Mouse (Mus musculus) heart, embryonic 12.5 days (tissue): Measurements from ENCODE around the gene Unc93a2. TPM values are rescaled to one million over a fixed set of nuclear protein-coding genes. Genes with fewer than 3 reads are reported as not detected.
A peak's percentile ranks its signal among the peaks of the same experiment; 100 is the strongest.
"Not testable (repeated sequence)": the region's sequence is repeated elsewhere in the genome, so short reads cannot be mapped to it uniquely, and the experiment has no call there.

Experiments used
- ATAC-seq: fragments of 200-750 bp; cut with Nextera tagmentation; 2 replicates; pipeline ENCODE4 v1.8.0; 2017; ENCODE audit warnings: moderate TSS enrichment, moderate library complexity; ENCODE audit not compliant: insufficient number of reproducible peaks, low FRiP score
- H3K27ac ChIP-seq: fragments of 300-500 bp; sonication (generic); 2 replicates; pipeline ENCODE4 v1.5.1; 2016; ENCODE audit warnings: mild to moderate bottlenecking, moderate library complexity; ENCODE audit not compliant: poor library complexity, severe bottlenecking
- H3K27me3 ChIP-seq: fragments of 300-500 bp; sonication (generic); replicated peaks from 2 replicates; pipeline ENCODE4 v1.6.1; 2016; ENCODE audit warnings: mild to moderate bottlenecking, moderate library complexity
- H3K36me3 ChIP-seq: fragments of 300-500 bp; sonication (generic); 2 replicates; pipeline ENCODE4 v1.6.1; 2016; ENCODE audit warnings: mild to moderate bottlenecking, moderate library complexity
- H3K4me1 ChIP-seq: fragments of 300-500 bp; sonication (generic); replicated peaks from 2 replicates; pipeline ENCODE4 v1.6.1; 2016; ENCODE audit warnings: mild to moderate bottlenecking
- H3K4me2 ChIP-seq: fragments of 300-500 bp; sonication (generic); 2 replicates; pipeline ENCODE4 v1.6.1; 2016; ENCODE audit warnings: mild to moderate bottlenecking, moderate library complexity
- H3K4me3 ChIP-seq: fragments of 300-500 bp; sonication (generic); 2 replicates; pipeline ENCODE4 v1.5.1; 2016; ENCODE audit warnings: mild to moderate bottlenecking
- H3K9ac ChIP-seq: fragments of 300-500 bp; sonication (generic); 2 replicates; pipeline ENCODE4 v1.6.1; 2016; ENCODE audit warnings: mild to moderate bottlenecking, moderate library complexity
- H3K9me3 ChIP-seq: fragments of 300-500 bp; sonication (generic); replicated peaks from 2 replicates; pipeline ENCODE4 v1.6.1; 2016; ENCODE audit warnings: mild to moderate bottlenecking, moderate library complexity
- WGBS: fragments of 180-500 bp; shearing (Covaris S2); methylation state at CpG from one replicate; pipeline ENCODE4 v1.1.7; 2016; 5-methylcytosine and 5-hydroxymethylcytosine counted together
- polyA plus RNA-seq: library from polyadenylated mRNA; unstranded; fragments of >200 nt; fragmentation: Nextera tagmentation; extraction: Ambion mirVana; gene quantifications from 2 replicates; pipeline ENCODE4 v1.2.1, GENCODE M21; 2016

The Unc93a2 gene
- not detected in 2 replicates for polyA plus RNA-seq

- not testable (repeated sequence) for H3K27me3 ChIP-seq, H3K9ac ChIP-seq, H3K4me3 ChIP-seq, H3K4me2 ChIP-seq, ATAC-seq, H3K4me1 ChIP-seq, H3K9me3 ChIP-seq, H3K36me3 ChIP-seq, H3K27ac ChIP-seq
- WGBS = 75% methylated on average over 3 of the region's 3 CpGs
These were observed at the start of gene Unc93a2 for GRCm38 (mm10) chr17:7385364-7385763. TSS of gene Unc93a2 (minus strand) at chr17:7385464.

DNA sequence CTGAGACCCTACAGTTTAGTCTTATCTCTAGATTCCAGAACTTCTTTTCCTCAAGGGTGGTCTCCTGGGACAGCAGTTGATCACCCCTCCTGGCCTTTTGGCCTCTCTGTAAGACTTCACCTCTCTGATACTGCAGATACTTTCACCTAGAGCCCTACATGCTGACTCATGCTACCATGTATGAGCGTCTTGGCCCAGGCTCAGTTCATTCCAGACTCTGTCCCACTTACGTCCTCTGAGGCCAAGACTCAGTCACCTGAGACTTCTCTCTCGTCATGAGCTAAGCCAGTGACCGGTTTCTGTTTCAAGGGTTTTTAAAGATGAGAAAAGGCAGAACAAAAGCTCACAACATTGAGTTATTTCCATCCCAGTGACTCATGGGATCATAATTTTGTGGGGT is 48.9 kb upstream of the Unc93a2 start:
- H3K9me3 ChIP-seq, H3K4me3 ChIP-seq, H3K4me1 ChIP-seq, H3K27ac ChIP-seq, H3K4me2 ChIP-seq, H3K27me3 ChIP-seq, H3K9ac ChIP-seq, ATAC-seq, H3K36me3 ChIP-seq: not testable (repeated sequence)
- WGBS = 61% methylated on average over 4 of the region's 4 CpGs

DNA sequence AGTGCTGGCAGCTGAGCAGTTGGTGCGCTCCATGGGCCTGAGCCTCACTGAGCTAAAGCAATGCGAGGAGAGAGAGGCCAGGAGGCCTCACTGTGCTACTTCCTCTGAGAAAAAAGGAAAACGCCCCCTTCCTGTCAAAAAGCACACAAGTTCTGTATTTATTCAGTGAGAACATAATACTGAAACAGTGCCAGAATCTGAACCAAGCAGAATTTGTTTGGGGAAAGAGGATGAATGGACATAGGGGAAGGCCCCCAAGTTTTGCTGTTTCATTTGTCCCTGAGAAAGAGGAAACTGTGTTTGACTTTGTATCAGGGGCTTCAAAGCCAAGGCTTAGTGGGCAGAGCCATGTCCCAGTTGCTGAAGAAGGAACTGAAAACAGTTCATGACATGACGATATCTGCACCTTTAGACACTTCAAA is 45.0 kb upstream of the Unc93a2 start:
- not testable (repeated sequence) for H3K4me2 ChIP-seq, H3K4me1 ChIP-seq, H3K4me3 ChIP-seq, H3K36me3 ChIP-seq, H3K27ac ChIP-seq, H3K9me3 ChIP-seq, H3K27me3 ChIP-seq, H3K9ac ChIP-seq
- WGBS = 66% methylated on average over 4 of the region's 4 CpGs
- 0 out of 2 replicates have a peak, but pooled peaks have one; percentile 39 for ATAC-seq

- not testable (repeated sequence) for H3K4me1 ChIP-seq, H3K9ac ChIP-seq, H3K4me3 ChIP-seq, H3K27me3 ChIP-seq, H3K27ac ChIP-seq, H3K9me3 ChIP-seq, H3K36me3 ChIP-seq, H3K4me2 ChIP-seq
- peak; percentile 51 for ATAC-seq
- WGBS = 0% methylated on average over 2 of the region's 3 CpGs
These were observed 35.1 kb upstream of the Unc93a2 start for GRCm38 (mm10) chr17:7420191-7420973.

GRCm38 (mm10) chr17:7414601-7415310 is 29.5 kb upstream of the Unc93a2 start:
- not testable (repeated sequence) for H3K9ac ChIP-seq, H3K4me2 ChIP-seq, H3K4me3 ChIP-seq, ATAC-seq, H3K27ac ChIP-seq, H3K4me1 ChIP-seq, H3K36me3 ChIP-seq, H3K27me3 ChIP-seq, H3K9me3 ChIP-seq
- WGBS = 85% methylated on average over 7 of the region's 9 CpGs

- not testable (repeated sequence) for H3K9ac ChIP-seq, H3K4me2 ChIP-seq, H3K4me1 ChIP-seq, H3K27me3 ChIP-seq, ATAC-seq, H3K36me3 ChIP-seq, H3K27ac ChIP-seq, H3K9me3 ChIP-seq, H3K4me3 ChIP-seq
- WGBS = 67% methylated on average over 8 of the region's 8 CpGs
These were observed 28.1 kb upstream of the Unc93a2 start for GRCm38 (mm10) chr17:7413336-7413735.

GRCm38 (mm10) chr17:7399770-7400169 is 14.5 kb upstream of the Unc93a2 start:
- not testable (repeated sequence) for H3K9me3 ChIP-seq, H3K27ac ChIP-seq, H3K4me1 ChIP-seq, H3K9ac ChIP-seq, H3K4me2 ChIP-seq, H3K36me3 ChIP-seq, ATAC-seq, H3K27me3 ChIP-seq, H3K4me3 ChIP-seq
- 83% methylated on average over 6 of the region's 6 CpGs for WGBS

DNA sequence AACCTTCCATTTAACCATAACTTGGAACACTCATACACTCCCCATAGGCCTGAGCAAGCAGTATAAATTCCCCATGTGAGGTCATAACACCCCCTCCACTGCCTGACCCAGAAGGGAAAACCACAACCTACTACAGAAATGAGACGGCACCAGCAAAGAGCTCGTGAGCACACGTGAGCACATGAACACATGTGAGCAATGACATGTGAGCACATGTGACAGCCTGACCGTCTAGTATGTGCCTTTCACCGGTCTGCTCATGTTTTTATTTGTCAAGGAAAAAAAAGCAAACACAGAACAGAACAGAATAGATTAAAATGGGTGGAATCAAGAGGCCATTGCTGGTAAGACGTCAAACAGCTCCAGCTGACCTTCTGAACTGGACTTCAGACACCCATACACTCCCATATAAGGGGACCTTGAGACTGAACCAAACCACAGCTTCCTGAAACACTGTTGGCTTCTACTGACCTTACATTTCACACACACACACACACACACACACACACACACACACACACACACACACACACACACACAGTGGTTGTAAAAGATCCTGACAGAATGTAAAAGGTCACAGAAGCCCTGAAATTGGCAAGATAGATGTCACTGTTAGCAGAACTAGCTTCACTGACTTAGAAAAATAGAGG is 13.1 kb upstream of the Unc93a2 start:
- not testable (repeated sequence) for H3K4me3 ChIP-seq, H3K27me3 ChIP-seq, ATAC-seq, H3K4me1 ChIP-seq, H3K36me3 ChIP-seq, H3K9me3 ChIP-seq, H3K4me2 ChIP-seq, H3K9ac ChIP-seq, H3K27ac ChIP-seq
- 83% methylated on average over 6 of the region's 6 CpGs for WGBS

DNA sequence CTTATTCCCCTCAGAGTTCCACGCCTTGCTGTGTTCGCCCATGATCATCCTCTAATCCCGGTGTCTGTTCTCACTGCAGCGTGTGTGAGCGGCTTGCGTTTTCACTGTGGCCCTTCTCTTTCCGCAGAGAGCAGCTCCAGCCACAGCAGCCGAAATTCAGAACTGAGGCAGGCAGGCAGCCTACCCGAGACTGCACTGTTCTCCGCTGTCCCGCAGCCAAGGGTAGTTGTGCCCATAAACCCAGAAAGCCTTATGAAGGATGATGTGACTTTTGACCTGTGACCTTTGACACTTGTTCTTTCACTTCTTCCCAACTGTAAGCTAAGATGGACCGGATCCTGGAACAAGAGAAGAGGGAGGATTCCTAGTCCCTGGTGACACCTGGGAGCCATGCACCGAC is 11.8 kb upstream of the Unc93a2 start:
- H3K36me3 ChIP-seq, H3K9me3 ChIP-seq, H3K4me1 ChIP-seq, H3K4me2 ChIP-seq, H3K9ac ChIP-seq, ATAC-seq, H3K4me3 ChIP-seq, H3K27me3 ChIP-seq, H3K27ac ChIP-seq: not testable (repeated sequence)
- WGBS = 85% methylated on average over 13 of the region's 13 CpGs

DNA sequence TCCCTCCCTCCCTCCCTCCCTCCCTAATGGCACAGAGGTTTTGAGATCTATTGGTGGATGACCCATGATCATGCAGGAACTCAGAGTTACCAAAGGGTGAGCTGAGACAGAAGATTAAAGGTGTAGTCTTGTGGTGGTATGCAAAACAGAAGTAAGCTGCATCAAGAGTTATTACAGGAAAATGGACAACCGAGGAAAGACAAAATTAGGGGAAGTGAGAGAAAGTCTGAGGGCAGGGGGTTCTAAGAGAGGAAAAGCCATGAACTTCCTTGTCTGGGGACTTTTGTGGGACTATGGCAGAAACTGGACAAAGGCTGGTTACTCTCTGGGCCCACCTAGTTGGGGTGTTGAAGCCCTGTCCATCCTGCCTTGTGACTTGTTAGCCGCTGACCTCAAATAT is 11.0 kb upstream of the Unc93a2 start:
- H3K36me3 ChIP-seq, ATAC-seq, H3K9me3 ChIP-seq, H3K4me1 ChIP-seq, H3K9ac ChIP-seq, H3K27ac ChIP-seq, H3K4me2 ChIP-seq, H3K4me3 ChIP-seq, H3K27me3 ChIP-seq: not testable (repeated sequence)
- no CpG with 5 or more reads among the region's 2 CpGs for WGBS

- not testable (repeated sequence) for ATAC-seq, H3K27me3 ChIP-seq, H3K27ac ChIP-seq, H3K9me3 ChIP-seq, H3K4me3 ChIP-seq, H3K4me1 ChIP-seq, H3K36me3 ChIP-seq, H3K9ac ChIP-seq, H3K4me2 ChIP-seq
- WGBS = 80% methylated on average over 8 of the region's 8 CpGs
These were observed 10.4 kb upstream of the Unc93a2 start for GRCm38 (mm10) chr17:7395671-7396070.
